Mouse (Mus musculus) liver, embryonic 11.5 days (tissue): ENCODE results near the gene Hagh. TPM values are rescaled to one million over a fixed set of nuclear protein-coding genes. Genes with fewer than 3 reads are reported as not detected.

ENCODE experiments used
- ATAC-seq: fragments of 200-750 bp; cut with Nextera tagmentation; replicated peaks from 2 replicates; pipeline ENCODE4 v1.8.0; 2017; ENCODE audit warnings: moderate number of reproducible peaks, mild to moderate bottlenecking, moderate TSS enrichment, moderate library complexity; ENCODE audit not compliant: low FRiP score
- DNase-seq: peaks from one replicate; pipeline ENCODE4 v3.0.0-alpha.2; 2017; ENCODE audit warnings: low spot score
- H3K27ac ChIP-seq: fragments of 300-500 bp; sonication (generic); 2 replicates; pipeline ENCODE4 v1.5.1; 2014; ENCODE audit warnings: mild to moderate bottlenecking, low read depth, low read length, control low read depth
- H3K27me3 ChIP-seq: fragments of 300-500 bp; sonication (generic); replicated peaks from 2 replicates; pipeline ENCODE4 v1.6.1; 2014; ENCODE audit warnings: low read length, mixed read lengths; ENCODE audit not compliant: control insufficient read depth, insufficient read depth
- H3K36me3 ChIP-seq: fragments of 300-500 bp; sonication (generic); 2 replicates; pipeline ENCODE4 v1.6.1; 2014; ENCODE audit warnings: mild to moderate bottlenecking, low read length, moderate library complexity, mixed read lengths; ENCODE audit not compliant: control insufficient read depth, insufficient read depth
- H3K4me1 ChIP-seq: fragments of 300-500 bp; sonication (generic); replicated peaks from 2 replicates; pipeline ENCODE4 v1.6.1; 2014; ENCODE audit warnings: low read length, mixed read lengths; ENCODE audit not compliant: control insufficient read depth, insufficient read depth
- H3K4me2 ChIP-seq: fragments of 300-500 bp; sonication (generic); 2 replicates; pipeline ENCODE4 v1.6.1; 2014; ENCODE audit warnings: mild to moderate bottlenecking, control low read depth, moderate library complexity
- H3K4me3 ChIP-seq: fragments of 300-500 bp; sonication (generic); 2 replicates; pipeline ENCODE4 v1.5.1; 2014; ENCODE audit warnings: low read depth, low read length, control low read depth
- H3K9ac ChIP-seq: fragments of 300-500 bp; sonication (generic); 2 replicates; pipeline ENCODE4 v1.6.1; 2014; ENCODE audit warnings: low read depth, low read length, control low read depth
- H3K9me3 ChIP-seq: fragments of 300-500 bp; sonication (generic); 2 replicates; pipeline ENCODE4 v1.6.1; 2016; ENCODE audit warnings: low read length, inconsistent platforms, mixed read lengths; ENCODE audit not compliant: control insufficient read depth
- WGBS: fragments of 180-500 bp; shearing (Covaris S2); extraction: QIAGEN DNeasy Blood & Tissue Kit; methylation state at CpG from one replicate; pipeline ENCODE4 v1.1.7; 2014; 5-methylcytosine and 5-hydroxymethylcytosine counted together
- polyA plus RNA-seq: library from polyadenylated mRNA; unstranded; fragments of >200 nt; fragmentation: Nextera tagmentation; extraction: Ambion mirVana; gene quantifications from 2 replicates; pipeline ENCODE4 v1.2.1, GENCODE M21; 2014

Gene Hagh
- polyA plus RNA-seq, 1 experiment from 2014 or later: 56.3 TPM

DNA sequence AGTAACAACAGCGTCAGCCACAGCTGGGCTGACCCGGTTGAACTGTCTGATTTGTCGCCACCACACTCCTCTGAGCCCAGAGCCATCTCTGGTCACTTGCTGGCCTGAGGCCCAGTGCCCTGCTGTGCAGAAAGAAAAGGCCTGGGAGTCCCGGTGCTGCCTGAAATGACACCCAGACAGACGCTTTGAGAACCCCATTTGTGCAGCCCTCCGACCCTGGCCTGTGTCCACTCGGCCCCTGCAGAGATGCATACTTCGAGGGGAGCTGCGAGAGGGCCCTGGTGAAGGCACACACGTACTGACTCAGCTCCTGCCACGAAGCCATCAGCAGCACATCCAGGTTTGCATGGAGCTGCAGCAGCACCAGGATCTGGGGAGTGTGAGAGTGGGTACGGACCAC lies 52.8 kb downstream of the Hagh start:
- WGBS: 88% methylated on average over 12 of the region's 12 CpGs
- peaks cover 28% of the 10 kb centered on the region for H3K4me1 ChIP-seq
- H3K27ac ChIP-seq: no peak overlapping the region
- DNase-seq (no peak), ATAC-seq (no peak)
- peaks cover 42% of the 10 kb centered on the region for H3K36me3 ChIP-seq
- no peak overlapping the region for H3K9ac ChIP-seq
- H3K4me3 ChIP-seq: no peak overlapping the region
- H3K9me3 ChIP-seq: no peaks in the 10 kb centered on the region
- H3K4me2 ChIP-seq: no peak overlapping the region
- no peaks in the 10 kb centered on the region for H3K27me3 ChIP-seq

DNA sequence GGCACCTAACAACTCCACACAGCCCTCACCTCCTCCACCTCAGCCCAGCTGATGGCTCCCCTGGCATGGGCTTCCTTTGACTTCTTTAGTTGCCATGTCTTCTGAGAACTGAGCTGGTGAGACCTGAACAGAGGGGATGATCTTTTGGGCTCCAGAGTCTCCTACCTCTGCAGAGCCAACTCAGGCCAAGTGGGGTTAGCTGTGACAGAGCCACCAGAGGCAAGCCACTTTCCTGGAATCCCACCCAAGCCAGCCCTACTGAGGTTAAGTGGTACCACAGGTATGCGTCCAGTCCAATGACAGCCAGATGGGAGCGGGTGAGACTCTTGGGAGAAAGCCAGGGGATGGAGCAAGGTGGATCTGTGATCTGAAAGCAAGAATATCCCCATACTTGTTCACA lies 53.3 kb downstream of the Hagh start:
- peaks cover 44% of the 10 kb centered on the region for H3K36me3 ChIP-seq
- no peaks in the 10 kb centered on the region for H3K9me3 ChIP-seq
- DNase-seq (no peak), ATAC-seq (no peak)
- H3K27me3 ChIP-seq: no peaks in the 10 kb centered on the region
- H3K4me2 ChIP-seq: peak overlapping the region; percentile 99; the same call in 1 of the 2 replicates
- H3K9ac ChIP-seq: peak overlapping the region; percentile 12; the same call in 1 of the 2 replicates
- H3K4me3 ChIP-seq: peak overlapping the region; percentile 91
- 88% methylated on average over 2 of the region's 2 CpGs for WGBS
- peaks cover 28% of the 10 kb centered on the region for H3K4me1 ChIP-seq
- H3K27ac ChIP-seq: no peak overlapping the region

DNA sequence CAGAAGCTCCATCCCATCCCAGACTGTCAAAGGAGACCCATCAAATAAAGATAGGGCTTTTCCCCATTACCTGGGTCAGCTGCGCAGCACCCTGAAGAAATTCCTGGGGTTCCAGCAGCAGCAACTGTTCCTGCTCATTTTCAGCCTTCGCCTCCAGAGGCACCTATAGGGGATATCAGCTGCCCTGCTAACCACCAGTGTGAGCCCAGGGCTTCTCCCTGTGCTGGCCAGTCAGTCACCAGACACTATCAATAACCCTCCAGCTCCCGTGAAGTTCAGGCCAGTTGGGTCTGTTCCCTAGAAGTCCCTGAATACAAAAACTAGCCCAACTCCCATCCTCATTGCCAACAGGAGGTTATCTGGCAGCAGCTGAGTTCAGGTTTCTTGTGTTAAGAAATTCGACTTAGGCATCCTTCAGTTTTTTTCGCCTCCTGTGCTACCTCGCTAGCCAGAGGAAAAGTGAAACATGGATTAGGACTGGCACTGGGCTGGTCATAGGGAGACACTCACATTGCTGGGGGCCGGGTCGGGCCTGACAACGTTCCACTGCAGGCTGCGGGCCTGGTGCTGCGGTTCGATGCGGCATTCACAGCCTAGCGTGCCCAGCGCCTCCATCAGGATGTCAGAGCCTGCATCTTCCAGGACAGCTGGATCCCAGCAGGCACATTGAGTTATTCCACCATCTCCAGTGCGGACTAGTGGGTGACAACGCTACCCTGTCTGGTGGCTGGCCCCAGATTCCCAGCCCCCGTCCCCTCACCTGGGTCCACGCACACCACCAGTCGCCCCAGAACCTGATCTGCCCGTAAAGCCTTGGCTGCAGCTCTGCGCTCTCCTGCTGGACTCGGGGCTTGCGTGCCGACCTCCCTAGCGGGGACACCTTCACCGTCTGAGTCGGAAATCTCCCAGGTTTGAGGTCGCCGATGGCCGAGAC lies 54.4 kb downstream of the Hagh start:
- peak overlapping the region; percentile 97 for H3K9ac ChIP-seq
- peaks cover 28% of the 10 kb centered on the region for H3K4me1 ChIP-seq
- H3K27me3 ChIP-seq: no peaks in the 10 kb centered on the region
- H3K4me3 ChIP-seq: peak overlapping the region; percentile 91
- ATAC-seq (peak; percentile 24), DNase-seq (no peak)
- peak overlapping the region; percentile 99 for H3K4me2 ChIP-seq
- H3K36me3 ChIP-seq: peaks cover 52% of the 10 kb centered on the region
- WGBS: 9% methylated on average over 31 of the region's 31 CpGs
- H3K9me3 ChIP-seq: no peaks in the 10 kb centered on the region
- H3K27ac ChIP-seq: peak overlapping the region; percentile 87; the same call in 1 of the 2 replicates

DNA sequence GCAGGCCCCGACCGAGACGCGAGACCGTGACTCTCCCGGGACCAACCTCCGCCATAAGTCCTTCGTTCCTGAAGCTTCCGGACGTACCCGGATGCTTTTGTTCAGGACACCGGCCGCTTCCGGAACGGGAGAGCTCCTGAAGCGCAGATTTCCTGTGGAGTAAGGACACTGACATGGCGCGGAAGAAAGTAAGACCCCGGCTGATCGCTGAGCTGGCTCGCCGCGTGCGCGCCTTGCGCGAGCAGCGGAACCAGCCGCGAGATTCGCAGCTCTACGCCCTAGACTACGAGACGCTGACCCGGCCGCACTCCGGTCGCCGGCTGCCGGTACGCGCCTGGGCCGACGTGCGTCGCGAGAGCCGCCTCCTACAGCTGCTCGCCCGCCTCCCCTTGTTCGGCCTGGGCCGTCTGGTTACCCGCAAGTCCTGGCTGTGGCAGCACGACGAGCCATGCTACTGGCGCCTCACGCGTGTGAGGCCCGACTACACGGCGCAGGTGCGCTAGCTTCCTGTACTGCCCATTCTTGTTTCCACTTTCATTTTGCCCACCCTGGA lies 55.1 kb downstream of the Hagh start, which contains the start of the genes Eme2 and Mrps34:
Gene Eme2 (minus strand): TSS at position 93 of the 553 bp plus-strand sequence.
Gene Mrps34 (plus strand): TSS at position 122 of the 553 bp plus-strand sequence.
- ATAC-seq: peak; percentile 65
- peak within 1 kb of the TSS; percentile 99 for H3K4me2 ChIP-seq
- peak; percentile 89 for DNase-seq
- peaks cover 28% of the 10 kb centered on the region for H3K4me1 ChIP-seq
- H3K9ac ChIP-seq: peak within 1 kb of the TSS; percentile 97
- H3K27me3 ChIP-seq: no peaks in the 10 kb centered on the region
- WGBS: under 1% methylated on average over 62 of the region's 62 CpGs
- H3K36me3 ChIP-seq: peaks cover 58% of the 10 kb centered on the region
- H3K4me3 ChIP-seq: peak within 1 kb of the TSS; percentile 91
- peak within 1 kb of the TSS; percentile 87 for H3K27ac ChIP-seq
- no peaks in the 10 kb centered on the region for H3K9me3 ChIP-seq

DNA sequence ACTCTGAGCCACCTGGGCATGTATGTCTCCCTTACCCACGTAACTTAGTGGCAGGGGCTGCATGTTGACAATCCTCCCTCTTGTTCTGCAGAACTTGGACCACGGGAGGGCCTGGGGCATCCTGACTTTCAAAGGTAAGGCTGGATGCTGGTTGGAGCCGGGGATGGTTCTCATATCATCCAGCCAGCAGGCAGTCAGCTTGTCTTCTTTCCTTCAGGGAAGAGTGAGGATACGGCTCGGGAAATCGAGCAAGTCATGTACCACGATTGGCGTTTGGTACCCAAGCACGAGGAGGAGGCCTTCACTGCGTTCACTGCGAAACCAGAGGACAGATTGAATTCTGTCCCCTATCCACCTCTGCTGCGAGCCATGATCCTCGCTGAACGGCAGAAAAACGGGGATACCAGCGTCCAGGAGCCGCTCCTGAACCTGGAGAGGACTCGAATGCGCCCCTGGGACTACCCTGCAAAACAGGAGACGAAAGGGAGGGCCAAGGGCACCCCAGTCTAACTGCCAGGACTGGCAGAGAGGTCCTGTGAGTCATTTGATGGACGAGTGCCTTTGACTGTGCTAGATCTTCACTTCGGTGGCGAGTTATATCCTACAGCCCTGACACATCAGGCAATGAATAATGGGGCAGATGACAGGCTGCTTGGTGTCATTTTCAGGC lies 55.8 kb downstream of the Hagh start:
- Histone ChIP-seq H3K4me1 (peaks cover 28% of the 10 kb centered on the region), H3K36me3 (peaks cover 58% of the 10 kb centered on the region), H3K9me3 (no peaks in the 10 kb centered on the region), H3K9ac (peak overlapping the region; percentile 97), H3K4me3 (peak overlapping the region; percentile 91), H3K27me3 (no peaks in the 10 kb centered on the region), H3K4me2 (peak overlapping the region; percentile 99), H3K27ac (peak overlapping the region; percentile 87)
- no peak for ATAC-seq
- no peak for DNase-seq
- 9% methylated on average over 23 of the region's 23 CpGs for WGBS

DNA sequence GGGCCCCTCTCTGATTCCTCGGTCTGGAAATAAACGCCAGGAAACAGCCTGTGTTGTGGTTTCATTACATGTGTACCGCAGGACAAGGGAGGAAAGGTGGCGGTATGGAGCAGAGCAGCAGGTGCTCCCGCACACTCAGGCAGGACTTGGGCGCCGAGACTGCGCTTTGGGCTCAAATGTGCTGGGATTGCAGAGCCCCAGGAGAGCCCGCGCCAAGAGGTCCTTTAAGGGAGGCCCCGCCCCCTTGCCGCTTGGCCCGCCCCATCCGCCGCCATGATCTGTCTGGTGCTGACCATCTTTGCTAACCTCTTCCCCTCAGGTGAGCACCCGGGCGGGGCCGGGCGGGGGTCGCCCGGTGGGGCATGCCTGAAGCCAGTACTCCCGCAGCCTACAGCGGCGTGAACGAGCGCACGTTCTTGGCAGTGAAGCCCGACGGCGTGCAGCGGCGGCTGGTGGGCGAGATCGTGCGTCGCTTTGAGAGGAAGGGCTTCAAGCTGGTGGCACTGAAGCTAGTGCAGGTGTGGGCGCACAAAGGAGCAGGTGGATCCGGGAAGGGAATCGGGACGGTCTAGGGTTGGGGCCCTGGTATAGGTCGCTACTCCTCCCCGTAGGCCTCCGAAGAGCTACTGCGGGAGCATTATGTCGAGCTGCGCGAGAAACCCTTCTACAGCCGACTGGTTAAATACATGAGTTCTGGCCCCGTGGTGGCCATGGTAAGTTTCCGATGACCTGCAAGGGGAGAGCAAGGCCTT lies 56.5 kb downstream of the Hagh start, which contains the start of gene Nme3:
Gene Nme3 (plus strand): TSS at position 260 of the 752 bp plus-strand sequence.
- 2% methylated on average over 50 of the region's 50 CpGs for WGBS

DNA sequence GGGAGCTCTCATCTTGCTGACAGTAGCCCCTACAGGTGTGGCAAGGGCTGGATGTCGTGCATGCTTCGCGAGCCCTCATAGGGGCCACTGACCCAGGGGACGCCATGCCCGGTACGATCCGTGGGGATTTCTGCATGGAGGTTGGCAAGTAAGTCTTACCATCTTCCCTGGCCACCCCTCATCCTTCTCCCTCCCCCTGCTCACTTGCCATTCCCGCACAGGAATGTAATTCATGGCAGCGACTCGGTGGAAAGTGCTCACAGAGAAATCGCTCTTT lies 57.0 kb downstream of the Hagh start:
- Histone ChIP-seq H3K27ac (peak overlapping the region; percentile 77), H3K4me2 (peak overlapping the region; percentile 99), H3K9ac (peak overlapping the region; percentile 97), H3K27me3 (no peaks in the 10 kb centered on the region), H3K36me3 (peaks cover 63% of the 10 kb centered on the region), H3K9me3 (no peaks in the 10 kb centered on the region), H3K4me3 (peak overlapping the region; percentile 91), H3K4me1 (peaks cover 29% of the 10 kb centered on the region)
- no peak for DNase-seq
- 44% methylated on average over 11 of the region's 11 CpGs for WGBS
- no peak for ATAC-seq

More for the DNA sequence above, 56.5 kb downstream of the Hagh start, which contains the start of gene Nme3:
- no peaks in the 10 kb centered on the region for H3K27me3 ChIP-seq
- ATAC-seq (peak; percentile 77), DNase-seq (peak; percentile 87)
- H3K4me1 ChIP-seq: peaks cover 28% of the 10 kb centered on the region
- H3K9me3 ChIP-seq: no peaks in the 10 kb centered on the region
- H3K9ac ChIP-seq: peak within 1 kb of the TSS; percentile 97
- peak within 1 kb of the TSS; percentile 87 for H3K27ac ChIP-seq
- peak within 1 kb of the TSS; percentile 99 for H3K4me2 ChIP-seq
- H3K36me3 ChIP-seq: peaks cover 60% of the 10 kb centered on the region
- peak within 1 kb of the TSS; percentile 91 for H3K4me3 ChIP-seq

DNA sequence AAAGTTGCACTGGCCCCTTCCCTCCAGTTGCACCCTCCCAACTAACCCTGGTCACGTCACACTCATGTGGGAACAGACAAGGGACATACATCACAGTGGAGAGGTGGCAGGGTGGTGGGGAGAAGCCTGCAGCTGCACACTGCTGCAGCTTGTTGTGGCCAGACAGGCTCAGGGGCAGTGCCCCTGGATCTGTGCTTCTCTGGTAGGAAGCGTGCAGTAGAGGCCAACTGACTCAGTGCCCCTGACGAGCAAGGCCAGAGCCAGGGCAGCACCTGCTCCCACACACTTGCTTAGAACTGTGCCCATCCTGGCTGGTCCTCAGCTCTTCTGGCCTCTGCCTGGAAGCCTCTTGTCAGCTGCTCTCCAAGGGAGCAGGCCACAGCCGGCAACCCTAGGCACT lies 57.7 kb downstream of the Hagh start:
- Histone ChIP-seq H3K27ac (0 out of 2 replicates have a peak overlapping the region, but pooled peaks have one; percentile 77), H3K9ac (peak overlapping the region; percentile 97), H3K4me3 (peak overlapping the region; percentile 91), H3K36me3 (peaks cover 59% of the 10 kb centered on the region), H3K4me1 (peaks cover 35% of the 10 kb centered on the region), H3K4me2 (peak overlapping the region; percentile 99), H3K27me3 (no peaks in the 10 kb centered on the region), H3K9me3 (no peaks in the 10 kb centered on the region)
- DNase-seq (no peak), ATAC-seq (no peak)
- WGBS: 77% methylated on average over 4 of the region's 4 CpGs
